Mouse (Mus musculus): ENCODE results near the gene Prim1. TPM values are rescaled to one million over a fixed set of nuclear protein-coding genes. Genes with fewer than 3 reads are reported as not detected.

Prim1 gene
- polyA plus RNA-seq (2014; fragmentation: Nextera tagmentation; extraction: Ambion mirVana): 61.6 and 69.4 TPM in 2 replicates

DNA sequence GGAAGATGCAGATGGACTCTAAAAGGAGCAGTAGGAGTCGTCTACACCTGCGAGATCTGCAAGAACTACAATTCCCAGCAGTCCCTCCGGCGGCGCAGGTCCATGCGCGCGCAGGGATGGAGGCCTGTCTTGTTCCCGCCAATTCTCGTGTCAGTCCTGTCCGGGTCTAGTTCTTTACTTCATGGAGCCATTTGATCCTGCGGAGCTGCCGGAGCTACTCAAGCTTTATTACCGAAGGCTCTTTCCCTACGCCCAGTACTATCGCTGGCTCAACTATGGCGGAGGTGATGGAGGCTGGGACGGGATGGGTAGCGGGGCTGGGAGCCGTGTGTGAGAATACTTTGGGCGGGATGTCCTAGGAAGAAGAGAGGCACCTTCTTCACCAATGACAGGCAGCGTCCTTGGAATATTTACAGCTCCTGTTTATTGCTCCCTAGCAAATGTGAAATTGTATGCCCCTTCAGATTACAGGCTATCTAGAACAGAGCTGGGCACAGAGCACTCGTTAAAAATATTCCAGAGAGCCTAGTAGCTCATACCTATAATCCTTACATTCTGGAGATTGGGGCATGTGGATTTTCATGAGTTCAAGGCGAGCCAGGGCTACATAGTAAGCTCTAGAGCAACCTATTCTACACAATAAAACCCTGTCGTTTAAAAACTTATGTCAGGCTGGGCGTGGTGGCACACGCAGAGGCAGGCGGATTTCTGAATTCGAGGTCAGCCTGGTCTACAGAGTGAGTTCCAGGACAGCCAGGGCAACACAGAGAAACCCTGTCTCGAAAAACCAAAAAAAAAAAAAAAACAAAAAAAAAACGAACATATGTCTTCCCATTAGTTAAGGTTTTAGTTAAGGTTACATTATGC is at the start of gene Prim1:
Gene Prim1 (plus strand): TSS at position 101 of the 867 bp plus-strand sequence.
- no peaks in the 10 kb centered on the region for H3K9me3 ChIP-seq (ENCODE audit: control insufficient read depth, low read length)
- peak within 1 kb of the TSS; percentile 87 for H3K27ac ChIP-seq (replicated peaks; ENCODE audit: low read depth, low read length)
- peak within 1 kb of the TSS; percentile 79 for H3K9ac ChIP-seq (ENCODE audit: low read depth, low read length)
- DNase-seq (ENCODE audit: low spot score) (peak; percentile 93), ATAC-seq (ENCODE audit: low read depth) (peak; percentile 96)
- no peaks in the 10 kb centered on the region for H3K27me3 ChIP-seq (replicated peaks; ENCODE audit: control insufficient read depth, insufficient read depth, low read length)
- H3K4me2 ChIP-seq (ENCODE audit: low read depth, low read length): peak within 1 kb of the TSS; percentile 66
- peak within 1 kb of the TSS; percentile 73 for H3K4me3 ChIP-seq (ENCODE audit: low read depth, low read length)
- 5% methylated on average over 31 of the region's 31 CpGs for WGBS
- H3K4me1 ChIP-seq (ENCODE audit: control insufficient read depth, insufficient read depth, low read length): peaks cover 8% of the 10 kb centered on the region
- H3K36me3 ChIP-seq (ENCODE audit: control insufficient read depth, insufficient read depth, low read length): peaks cover 23% of the 10 kb centered on the region

GRCm38 (mm10) chr10:127966506-127966905 is 48.5 kb upstream of the Prim1 start:
- Histone ChIP-seq H3K27ac (replicated peaks; ENCODE audit: low read depth, low read length) (no peak overlapping the region), H3K4me3 (ENCODE audit: low read depth, low read length) (no peak overlapping the region), H3K27me3 (replicated peaks; ENCODE audit: control insufficient read depth, insufficient read depth, low read length) (no peaks in the 10 kb centered on the region), H3K9ac (ENCODE audit: low read depth, low read length) (no peak overlapping the region), H3K4me2 (ENCODE audit: low read depth, low read length) (no peak overlapping the region), H3K36me3 (ENCODE audit: control insufficient read depth, insufficient read depth, low read length) (no peaks in the 10 kb centered on the region), H3K4me1 (ENCODE audit: control insufficient read depth, insufficient read depth, low read length) (peaks cover 11% of the 10 kb centered on the region; the same call in 1 of the 2 replicates), H3K9me3 (ENCODE audit: control insufficient read depth, low read length) (no peaks in the 10 kb centered on the region)
- no peak for ATAC-seq (ENCODE audit: low read depth)
- no peak for DNase-seq (ENCODE audit: low spot score)
- WGBS: 87% methylated on average over 6 of the region's 6 CpGs

DNA sequence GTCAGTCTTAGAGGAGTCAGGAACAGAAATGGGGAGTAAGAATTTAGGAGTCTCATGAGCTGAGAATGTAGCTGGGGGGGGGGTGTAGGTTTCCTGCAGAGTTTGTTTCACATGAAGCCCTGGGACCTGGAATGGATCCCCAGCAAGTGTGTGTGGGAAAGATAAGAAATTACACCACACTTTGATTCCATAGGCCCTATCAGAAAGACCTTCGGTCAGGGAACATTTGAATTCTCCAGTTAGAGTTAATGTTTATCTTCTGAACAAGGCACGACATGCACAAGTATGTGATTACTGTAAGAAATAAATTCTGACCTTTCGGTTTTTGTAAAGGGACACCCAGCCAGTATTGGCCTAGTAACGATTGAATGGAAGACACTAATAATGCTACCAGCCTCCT is 45.1 kb upstream of the Prim1 start:
- WGBS: 43% methylated on average over 4 of the region's 4 CpGs
- no peak for DNase-seq (ENCODE audit: low spot score)
- Histone ChIP-seq H3K9me3 (ENCODE audit: control insufficient read depth, low read length) (no peaks in the 10 kb centered on the region; the same call in 1 of the 2 replicates), H3K9ac (ENCODE audit: low read depth, low read length) (no peak overlapping the region), H3K4me3 (ENCODE audit: low read depth, low read length) (no peak overlapping the region), H3K4me2 (ENCODE audit: low read depth, low read length) (peak overlapping the region; percentile 0; the same call in 1 of the 2 replicates), H3K27me3 (replicated peaks; ENCODE audit: control insufficient read depth, insufficient read depth, low read length) (no peaks in the 10 kb centered on the region), H3K27ac (replicated peaks; ENCODE audit: low read depth, low read length) (peak overlapping the region; percentile 63), H3K36me3 (ENCODE audit: control insufficient read depth, insufficient read depth, low read length) (no peaks in the 10 kb centered on the region), H3K4me1 (ENCODE audit: control insufficient read depth, insufficient read depth, low read length) (peaks cover 11% of the 10 kb centered on the region; the same call in 1 of the 2 replicates)
- ATAC-seq (ENCODE audit: low read depth): no peak

DNA sequence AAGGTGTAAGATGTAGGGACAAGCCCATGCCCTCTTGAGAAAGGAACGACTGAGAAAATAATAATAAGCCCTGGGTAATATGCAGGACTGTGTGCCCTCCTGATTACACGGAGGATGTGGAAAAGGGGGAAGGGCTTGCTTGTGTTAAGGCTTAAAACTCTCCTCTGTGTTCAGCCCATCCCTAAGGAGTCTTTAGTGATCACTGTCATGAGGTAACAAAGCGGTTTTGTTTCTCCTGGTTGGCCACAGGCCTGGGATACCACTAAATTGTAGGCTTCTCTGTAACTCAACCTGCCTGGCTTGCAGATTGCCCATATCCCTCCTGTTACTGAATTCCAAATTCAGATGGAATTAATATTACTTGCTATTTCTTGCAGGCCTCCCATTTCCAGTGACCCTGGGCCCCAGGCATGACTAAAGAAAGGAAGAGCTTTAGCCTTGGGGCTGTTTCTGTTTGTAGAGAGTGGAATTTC is 44.6 kb upstream of the Prim1 start:
- Histone ChIP-seq H3K36me3 (ENCODE audit: control insufficient read depth, insufficient read depth, low read length) (no peaks in the 10 kb centered on the region), H3K4me1 (ENCODE audit: control insufficient read depth, insufficient read depth, low read length) (peaks cover 11% of the 10 kb centered on the region; the same call in 1 of the 2 replicates), H3K9me3 (ENCODE audit: control insufficient read depth, low read length) (no peaks in the 10 kb centered on the region; the same call in 1 of the 2 replicates), H3K4me2 (ENCODE audit: low read depth, low read length) (peak overlapping the region; percentile 0; the same call in 1 of the 2 replicates), H3K27ac (replicated peaks; ENCODE audit: low read depth, low read length) (peak overlapping the region; percentile 63), H3K27me3 (replicated peaks; ENCODE audit: control insufficient read depth, insufficient read depth, low read length) (no peaks in the 10 kb centered on the region), H3K9ac (ENCODE audit: low read depth, low read length) (no peak overlapping the region), H3K4me3 (ENCODE audit: low read depth, low read length) (no peak overlapping the region)
- 10% methylated on average over 3 of the region's 3 CpGs for WGBS
- DNase-seq (ENCODE audit: low spot score): peak; percentile 87
- ATAC-seq (ENCODE audit: low read depth): peak; percentile 87

DNA sequence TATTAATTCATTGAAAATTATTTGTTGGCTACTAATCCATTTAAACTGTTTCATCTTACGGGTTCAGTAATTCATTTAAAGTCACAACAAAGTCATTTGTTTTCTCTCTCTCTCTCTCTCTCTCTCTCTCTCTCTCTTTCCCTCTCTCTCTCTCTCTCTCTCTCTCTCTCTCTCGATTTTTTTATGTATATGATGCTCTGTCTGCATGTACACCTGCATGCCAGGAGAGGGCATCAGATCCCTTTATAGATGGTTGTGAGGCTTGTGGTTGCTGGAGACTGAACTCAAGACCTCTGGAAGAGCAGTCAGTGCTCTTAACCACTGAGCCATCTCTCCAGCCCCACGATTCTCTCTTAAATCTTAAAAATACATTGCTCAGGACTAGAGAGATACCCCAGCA is 43.8 kb upstream of the Prim1 start:
- Histone ChIP-seq H3K4me2 (ENCODE audit: low read depth, low read length) (no peak overlapping the region), H3K27ac (replicated peaks; ENCODE audit: low read depth, low read length) (peak overlapping the region; percentile 63), H3K4me3 (ENCODE audit: low read depth, low read length) (no peak overlapping the region), H3K9me3 (ENCODE audit: control insufficient read depth, low read length) (no peaks in the 10 kb centered on the region; the same call in 1 of the 2 replicates), H3K36me3 (ENCODE audit: control insufficient read depth, insufficient read depth, low read length) (no peaks in the 10 kb centered on the region), H3K9ac (ENCODE audit: low read depth, low read length) (no peak overlapping the region), H3K4me1 (ENCODE audit: control insufficient read depth, insufficient read depth, low read length) (peaks cover 11% of the 10 kb centered on the region; the same call in 1 of the 2 replicates), H3K27me3 (replicated peaks; ENCODE audit: control insufficient read depth, insufficient read depth, low read length) (no peaks in the 10 kb centered on the region)
- no peak for DNase-seq (ENCODE audit: low spot score)
- 45% methylated on average over 3 of the region's 3 CpGs for WGBS
- ATAC-seq (ENCODE audit: low read depth): no peak

- no peaks in the 10 kb centered on the region; the same call in 1 of the 2 replicates for H3K9me3 ChIP-seq (ENCODE audit: control insufficient read depth, low read length)
- peaks cover 11% of the 10 kb centered on the region; the same call in 1 of the 2 replicates for H3K4me1 ChIP-seq (ENCODE audit: control insufficient read depth, insufficient read depth, low read length)
- DNase-seq (ENCODE audit: low spot score) (no peak), ATAC-seq (ENCODE audit: low read depth) (no peak)
- H3K9ac ChIP-seq (ENCODE audit: low read depth, low read length): no peak overlapping the region
- H3K36me3 ChIP-seq (ENCODE audit: control insufficient read depth, insufficient read depth, low read length): no peaks in the 10 kb centered on the region
- WGBS: 62% methylated on average over 3 of the region's 3 CpGs
- H3K4me3 ChIP-seq (ENCODE audit: low read depth, low read length): no peak overlapping the region
- no peaks in the 10 kb centered on the region for H3K27me3 ChIP-seq (replicated peaks; ENCODE audit: control insufficient read depth, insufficient read depth, low read length)
- no peak overlapping the region for H3K4me2 ChIP-seq (ENCODE audit: low read depth, low read length)
- H3K27ac ChIP-seq (replicated peaks; ENCODE audit: low read depth, low read length): no peak overlapping the region
Measured at GRCm38 (mm10) chr10:127974062-127974461, 40.9 kb upstream of the Prim1 start.

- Histone ChIP-seq H3K27ac (replicated peaks; ENCODE audit: low read depth, low read length) (no peak overlapping the region), H3K4me1 (ENCODE audit: control insufficient read depth, insufficient read depth, low read length) (0 out of 2 replicates have a peak, but pooled peaks cover 2% of the 10 kb centered on the region), H3K36me3 (ENCODE audit: control insufficient read depth, insufficient read depth, low read length) (no peaks in the 10 kb centered on the region), H3K4me3 (ENCODE audit: low read depth, low read length) (no peak overlapping the region), H3K9ac (ENCODE audit: low read depth, low read length) (no peak overlapping the region), H3K27me3 (replicated peaks; ENCODE audit: control insufficient read depth, insufficient read depth, low read length) (no peaks in the 10 kb centered on the region), H3K4me2 (ENCODE audit: low read depth, low read length) (no peak overlapping the region), H3K9me3 (ENCODE audit: control insufficient read depth, low read length) (no peaks in the 10 kb centered on the region; the same call in 1 of the 2 replicates)
- ATAC-seq (ENCODE audit: low read depth): peak; percentile 95
- WGBS: 23% methylated on average over 1 of the region's 1 CpGs
- DNase-seq (ENCODE audit: low spot score): peak; percentile 78
Measured at GRCm38 (mm10) chr10:127975503-127975902, 39.5 kb upstream of the Prim1 start.

- H3K27me3 ChIP-seq (replicated peaks; ENCODE audit: control insufficient read depth, insufficient read depth, low read length): no peaks in the 10 kb centered on the region
- no peak for ATAC-seq (ENCODE audit: low read depth)
- H3K4me2 ChIP-seq (ENCODE audit: low read depth, low read length): no peak overlapping the region
- H3K4me3 ChIP-seq (ENCODE audit: low read depth, low read length): no peak overlapping the region
- DNase-seq (ENCODE audit: low spot score): no peak
- 74% methylated on average over 5 of the region's 5 CpGs for WGBS
- H3K9me3 ChIP-seq (ENCODE audit: control insufficient read depth, low read length): 0 out of 2 replicates have a peak, but pooled peaks cover 5% of the 10 kb centered on the region
- no peaks in the 10 kb centered on the region for H3K36me3 ChIP-seq (ENCODE audit: control insufficient read depth, insufficient read depth, low read length)
- no peaks in the 10 kb centered on the region; the same call in 1 of the 2 replicates for H3K4me1 ChIP-seq (ENCODE audit: control insufficient read depth, insufficient read depth, low read length)
- no peak overlapping the region for H3K9ac ChIP-seq (ENCODE audit: low read depth, low read length)
- H3K27ac ChIP-seq (replicated peaks; ENCODE audit: low read depth, low read length): no peak overlapping the region
Measured at GRCm38 (mm10) chr10:127984650-127985049, 30.3 kb upstream of the Prim1 start.

Data from embryonic facial prominence, embryonic 14.5 days (tissue).